Comparison of ENCODE assay signal across 22 mouse cellular contexts in the genomic region with DNA sequence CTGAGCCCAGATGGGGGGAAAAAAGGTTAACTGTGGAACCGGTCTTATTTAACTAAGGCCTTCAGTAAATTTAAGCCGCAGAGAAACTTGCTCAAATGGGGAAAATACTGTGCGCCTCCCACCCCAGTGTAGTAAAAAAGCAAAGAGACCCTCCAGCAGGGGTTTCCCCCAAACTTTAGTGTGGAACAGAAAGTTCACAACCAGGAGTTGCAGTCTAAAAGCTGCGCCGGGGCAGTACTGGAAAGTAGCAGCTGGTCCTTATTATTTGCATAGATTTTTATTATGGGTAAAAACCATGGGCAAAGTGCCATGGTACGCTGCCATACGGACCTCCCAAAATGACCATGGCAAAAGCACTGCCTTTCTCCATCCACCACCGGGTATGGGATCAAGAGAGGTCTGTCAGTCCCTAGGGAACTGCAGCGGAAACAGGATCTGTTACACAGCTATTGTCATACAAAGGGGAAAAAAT.
A peak's percentile ranks its signal among the peaks of the same experiment; 100 is the strongest.
DNase-seq lines count a peak whose midpoint lies in the region; ATAC-seq and TF ChIP-seq lines count a peak whose summit lies in the region.
"Had no signal": no experiment of that assay in that cellular context is flagged by ENCODE, and none has a peak within 500 bp of the region (broad histone marks: within the 10 kb centered on the region; RNA-seq: fewer than 3 reads in every experiment).

No protein-coding gene starts in this region.

- no peak overlapping the region for H3K4me2 ChIP-seq in hindbrain, embryonic 12.5 days (replicated peaks)
- no peak overlapping the region for H3K4me2 ChIP-seq in hindbrain, postnatal 0 days (ENCODE audit: low read depth, low read length)
- peak overlapping the region; percentile 36 for H3K4me2 ChIP-seq in embryonic facial prominence, embryonic 13.5 days
- no peak overlapping the region for H3K4me2 ChIP-seq in limb, embryonic 15.5 days

- no peak overlapping the region for H3K27ac ChIP-seq in hindbrain, embryonic 12.5 days
- no peak overlapping the region for H3K27ac ChIP-seq in hindbrain, postnatal 0 days
- no peak overlapping the region for H3K27ac ChIP-seq in embryonic facial prominence, embryonic 13.5 days
- no peak overlapping the region for H3K27ac ChIP-seq in limb, embryonic 15.5 days
- H3K27ac ChIP-seq: forebrain, embryonic 10.5 days had no signal

- TF ChIP-seq POLR2A in brain, embryonic 14.5 days (IDR thresholded peaks at IDR 0.05; ENCODE audit: borderline replicate concordance, extremely low read depth, insufficient read depth, insufficient read length, poor library complexity, severe bottlenecking), result no peak

- H3K27me3 ChIP-seq in hindbrain, embryonic 12.5 days, result no peaks in the 10 kb centered on the region
- H3K27me3 ChIP-seq in hindbrain, postnatal 0 days (ENCODE audit: insufficient read depth, low read length), result no peaks in the 10 kb centered on the region
- no peaks in the 10 kb centered on the region; the same call in 1 of the 2 replicates for H3K27me3 ChIP-seq in embryonic facial prominence, embryonic 13.5 days
- no peaks in the 10 kb centered on the region for H3K27me3 ChIP-seq in limb, embryonic 15.5 days

- no peaks in the 10 kb centered on the region for H3K4me1 ChIP-seq in hindbrain, embryonic 12.5 days
- no peaks in the 10 kb centered on the region for H3K4me1 ChIP-seq in hindbrain, postnatal 0 days (ENCODE audit: insufficient read depth, low read length)
- H3K4me1 ChIP-seq in embryonic facial prominence, embryonic 13.5 days, result peaks cover 14% of the 10 kb centered on the region
- no peaks in the 10 kb centered on the region for H3K4me1 ChIP-seq in limb, embryonic 15.5 days

- H3K36me3 ChIP-seq in hindbrain, embryonic 12.5 days, result no peaks in the 10 kb centered on the region
- H3K36me3 ChIP-seq in hindbrain, postnatal 0 days (ENCODE audit: insufficient read depth, low read length), result no peaks in the 10 kb centered on the region
- H3K36me3 ChIP-seq in embryonic facial prominence, embryonic 13.5 days, result no peaks in the 10 kb centered on the region
- H3K36me3 ChIP-seq in limb, embryonic 15.5 days, result no peaks in the 10 kb centered on the region
- H3K36me3 ChIP-seq: forebrain, embryonic 10.5 days had no signal

- peak; percentile 73 for ATAC-seq in hindbrain, embryonic 12.5 days (ENCODE audit: low FRiP score)
- no peak for ATAC-seq in hindbrain, postnatal 0 days
- no peak for ATAC-seq in embryonic facial prominence, embryonic 13.5 days (ENCODE audit: insufficient number of reproducible peaks, insufficient read depth, low FRiP score, low TSS enrichment, low read depth)
- ATAC-seq in limb, embryonic 15.5 days (ENCODE audit: insufficient number of reproducible peaks, low FRiP score, low TSS enrichment, low read depth), result 0 out of 2 replicates have a peak, but pooled peaks have one; percentile 44
- ATAC-seq: inflammation-experienced regulatory T-cells, adult 6 months had no signal

- no peak for DNase-seq in hindbrain, postnatal 0 days (ENCODE audit: low spot score)
- DNase-seq in brain, embryonic 14.5 days (ENCODE audit: low read depth), result peak; percentile 29
- DNase-seq in adrenal gland, postnatal 25 days, result no peak
- no peak for DNase-seq in heart, adult 8-10 months (ENCODE audit: low spot score)
- no peak for DNase-seq in thymus, postnatal 0 days (ENCODE audit: low spot score)
- DNase-seq: B cell, adult 2 months; cerebellum, adult 9-11 months; gastrocnemius, postnatal 10 days; heart, adult 11 months; heart, postnatal 36 days; kidney, adult 2 months; kidney, postnatal 14 days; liver; lung, postnatal 10 days; spleen, adult 18-20 months; thymus, postnatal 36 days had no signal

- no peaks in the 10 kb centered on the region for H3K9me3 ChIP-seq in hindbrain, embryonic 12.5 days (replicated peaks)
- no peaks in the 10 kb centered on the region for H3K9me3 ChIP-seq in hindbrain, postnatal 0 days (ENCODE audit: low read length)
- H3K9me3 ChIP-seq in embryonic facial prominence, embryonic 13.5 days, result no peaks in the 10 kb centered on the region
- no peaks in the 10 kb centered on the region for H3K9me3 ChIP-seq in limb, embryonic 15.5 days
- H3K9me3 ChIP-seq: forebrain, embryonic 10.5 days had no signal

- no peak for TF ChIP-seq CTCF in hindbrain, postnatal 0 days (IDR thresholded peaks at IDR 0.05; ENCODE audit: low read depth)
- TF ChIP-seq CTCF in brain, embryonic 14.5 days (IDR thresholded peaks at IDR 0.05; ENCODE audit: borderline replicate concordance, extremely low read depth, insufficient read depth, insufficient read length), result no peak

- no peak overlapping the region for H3K4me3 ChIP-seq in hindbrain, embryonic 12.5 days
- no peak overlapping the region for H3K4me3 ChIP-seq in hindbrain, postnatal 0 days (ENCODE audit: low read length)
- H3K4me3 ChIP-seq in embryonic facial prominence, embryonic 13.5 days, result no peak overlapping the region
- no peak overlapping the region for H3K4me3 ChIP-seq in limb, embryonic 15.5 days
- H3K4me3 ChIP-seq: forebrain, embryonic 10.5 days; myocyte had no signal

- whole genome bisulfite sequencing in hindbrain, embryonic 12.5 days, result 55% methylated on average over 9 of the region's 9 CpGs
- 51% methylated on average over 9 of the region's 9 CpGs for WGBS in hindbrain, postnatal 0 days
- 14% methylated on average over 9 of the region's 9 CpGs for WGBS in embryonic facial prominence, embryonic 13.5 days
- 27% methylated on average over 9 of the region's 9 CpGs for WGBS in limb, embryonic 15.5 days

- H3K9ac ChIP-seq in hindbrain, embryonic 12.5 days, result no peak overlapping the region
- no peak overlapping the region for H3K9ac ChIP-seq in hindbrain, postnatal 0 days (replicated peaks; ENCODE audit: low read length)
- H3K9ac ChIP-seq in embryonic facial prominence, embryonic 13.5 days, result peak overlapping the region; percentile 7; the same call in 1 of the 2 replicates
- H3K9ac ChIP-seq in limb, embryonic 15.5 days, result no peak overlapping the region

Comparison
In these comparisons a context has a peak if more than half of its experiments do, and no peak if none do; other contexts are left out.
1. ATAC-seq: peak in hindbrain, embryonic 12.5 days (single experiment) and limb, embryonic 15.5 days (single experiment); none in hindbrain, postnatal 0 days (single experiment) and embryonic facial prominence, embryonic 13.5 days (single experiment).